Mouse (Mus musculus) kidney, adult 2 months (tissue): ENCODE data around the gene Olfr1424.

ENCODE experiments used
- CTCF ChIP-seq: fragments of 200-500 bp; conservative IDR thresholded peaks from 2 replicates; pipeline ENCODE4 v1.5.1; 2011; ENCODE audit warnings: low read depth, mild to moderate bottlenecking, control low read depth, low read length, moderate library complexity, mixed read lengths; ENCODE audit not compliant: insufficient read depth, insufficient read length
- POLR2A ChIP-seq: fragments of 200-500 bp; IDR thresholded peaks from one replicate; pipeline ENCODE4 v1.6.1; 2011; ENCODE audit warnings: low read depth, low read length, control low read depth

DNA sequence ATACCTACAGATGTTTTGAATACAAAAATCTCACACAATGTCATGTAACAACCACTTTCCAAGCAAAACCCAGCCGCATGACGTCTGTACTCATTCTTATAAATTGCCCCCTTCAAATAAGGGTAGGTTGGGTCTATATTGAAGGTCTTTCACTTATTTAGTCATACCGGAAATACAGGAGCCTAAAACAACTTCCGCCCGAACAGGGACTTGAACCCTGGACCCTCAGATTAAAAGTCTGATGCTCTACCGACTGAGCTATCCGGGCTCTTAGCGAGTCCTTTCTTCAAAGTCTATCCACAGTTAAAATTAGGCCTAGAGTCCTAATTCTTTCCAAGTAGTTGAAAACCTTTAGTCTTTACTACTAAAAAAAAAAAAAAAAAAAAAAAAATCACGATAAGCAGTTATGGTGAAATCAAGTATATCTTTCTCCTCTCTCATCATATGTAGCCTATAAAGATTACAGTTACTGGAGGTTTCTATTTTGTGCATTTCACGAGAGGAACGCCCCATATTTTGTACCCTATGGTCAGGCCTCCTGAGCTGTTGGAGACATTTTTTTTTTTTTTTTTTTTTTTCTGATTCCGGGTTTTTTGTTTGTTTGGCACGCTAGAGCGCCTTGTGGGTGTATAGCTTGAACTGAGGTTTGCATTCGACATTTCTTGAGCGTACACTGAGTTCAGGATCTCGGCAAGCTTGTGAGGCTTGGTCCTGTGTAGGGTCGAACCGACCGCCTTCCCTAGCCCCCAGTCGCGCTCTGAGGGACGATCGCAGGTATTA lies 52.8 kb downstream of the Olfr1424 start:
- TF ChIP-seq CTCF = no peak
- TF ChIP-seq POLR2A = no peak
